Mouse (Mus musculus) layer of hippocampus, adult 2 months (tissue): ENCODE data around the gene Ldlrad3. TPM values are rescaled to one million over a fixed set of nuclear protein-coding genes. Genes with fewer than 3 reads are reported as not detected.

Source experiments
- DNase-seq, 2 experiments: peaks; one replicate each; pipeline ENCODE4 v3.0.0; 2022; ENCODE audit warnings: low spot score in 2 of 2
- H3K27ac ChIP-seq: fragments of 200-600 bp; 2 replicates; pipeline ENCODE4 v1.8.1; 2022
- H3K4me3 ChIP-seq: fragments of 200-600 bp; 2 replicates; pipeline ENCODE4 v1.8.1; 2022; ENCODE audit warnings: mild to moderate bottlenecking
- CTCF ChIP-seq: fragments of 200-600 bp; conservative IDR thresholded peaks from 2 replicates; pipeline ENCODE4 v1.8.1; 2022; ENCODE audit warnings: antibody characterized with exemption, mild to moderate bottlenecking, moderate library complexity
- total RNA-seq, 2 experiments: library from RNA; stranded (reverse); gene quantifications; 2 replicates each; pipeline ENCODE4 v1.2.3; 2021

Gene Ldlrad3
- total RNA-seq, 2 experiments from 2014 or later = 9.3 to 11.2 TPM

- H3K27ac ChIP-seq = no peak overlapping the region; the same call in 1 of the 2 replicates
- DNase-seq = no peak
- H3K4me3 ChIP-seq = no peak overlapping the region
- TF ChIP-seq CTCF = no peak
Measured at GRCm38 (mm10) chr2:102202211-102202770, 16.1 kb upstream of the Ldlrad3 start.

- Histone ChIP-seq H3K4me3 (no peak overlapping the region), H3K27ac (peak overlapping the region; percentile 80)
- peak; percentile 15; the same call in 1 of the 2 replicates for TF ChIP-seq CTCF
- DNase-seq = peak in 1 of 2 experiments; percentile 32
Measured at GRCm38 (mm10) chr2:102201198-102201948, 15.2 kb upstream of the Ldlrad3 start.

- Histone ChIP-seq H3K4me3 (no peak overlapping the region), H3K27ac (no peak overlapping the region)
- DNase-seq = no peak
- TF ChIP-seq CTCF = no peak
Measured at GRCm38 (mm10) chr2:102197332-102197731, 11.1 kb upstream of the Ldlrad3 start.

- Histone ChIP-seq H3K4me3 (no peak overlapping the region), H3K27ac (no peak overlapping the region)
- TF ChIP-seq CTCF = no peak
- no peak for DNase-seq
Measured at GRCm38 (mm10) chr2:102196709-102197108, 10.5 kb upstream of the Ldlrad3 start.

GRCm38 (mm10) chr2:102195494-102195893 is 9.3 kb upstream of the Ldlrad3 start:
- DNase-seq = no peak
- Histone ChIP-seq H3K4me3 (no peak overlapping the region), H3K27ac (no peak overlapping the region)
- TF ChIP-seq CTCF = no peak

- DNase-seq = no peak
- no peak overlapping the region for H3K4me3 ChIP-seq
- no peak overlapping the region for H3K27ac ChIP-seq
- TF ChIP-seq CTCF = no peak
Measured at GRCm38 (mm10) chr2:102194247-102194646, 8.1 kb upstream of the Ldlrad3 start.

- DNase-seq = no peak
- no peak for TF ChIP-seq CTCF
- Histone ChIP-seq H3K4me3 (no peak overlapping the region), H3K27ac (no peak overlapping the region)
Measured at GRCm38 (mm10) chr2:102192943-102193820, 7.0 kb upstream of the Ldlrad3 start.

- TF ChIP-seq CTCF = no peak
- no peak for DNase-seq
- no peak overlapping the region for H3K27ac ChIP-seq
- H3K4me3 ChIP-seq = no peak overlapping the region
Measured at GRCm38 (mm10) chr2:102191736-102192135, 5.6 kb upstream of the Ldlrad3 start.

GRCm38 (mm10) chr2:102190956-102191355 is 4.8 kb upstream of the Ldlrad3 start:
- no peak for TF ChIP-seq CTCF
- Histone ChIP-seq H3K4me3 (no peak overlapping the region), H3K27ac (no peak overlapping the region)
- no peak for DNase-seq

GRCm38 (mm10) chr2:102185069-102185950 is 875 bp downstream of the Ldlrad3 start:
- Histone ChIP-seq H3K27ac (peak overlapping the region; percentile 94), H3K4me3 (peak overlapping the region; percentile 79)
- no peak for TF ChIP-seq CTCF
- DNase-seq = no peak

- Histone ChIP-seq H3K4me3 (no peak overlapping the region), H3K27ac (peak overlapping the region; percentile 94; the same call in 1 of the 2 replicates)
- DNase-seq = no peak
- no peak for TF ChIP-seq CTCF
Measured at GRCm38 (mm10) chr2:102183720-102184480, 2.3 kb downstream of the Ldlrad3 start.
